Mouse (Mus musculus) gastrocnemius, adult 18-20 months (tissue): ENCODE results near the gene Tcaf1. TPM values are rescaled to one million over a fixed set of nuclear protein-coding genes. Genes with fewer than 3 reads are reported as not detected.

ENCODE experiments used
- total RNA-seq, 2 experiments: library from RNA; stranded (reverse); gene quantifications; 2 replicates each; pipeline ENCODE4 v1.2.3; 2021

Tcaf1 gene
- total RNA-seq, 2 experiments from 2014 or later, result 4.7 to 4.9 TPM

Other genes with a start within 250 kb of the Tcaf1 start
- gene Olfr458, start 244.9 kb downstream of the Tcaf1 start, total RNA-seq, result not detected
- gene Olfr457, start 233.8 kb downstream of the Tcaf1 start, total RNA-seq, result not detected
- not detected for gene Olfr456, start 222.9 kb downstream of the Tcaf1 start, total RNA-seq
- not detected for gene Olfr455, start 162.5 kb downstream of the Tcaf1 start, total RNA-seq
- gene Tcaf3, start 112.4 kb downstream of the Tcaf1 start, total RNA-seq, result not detected
- 1 to 10 TPM; 1.7 to 2.0 TPM for gene Tcaf2, start 64.8 kb downstream of the Tcaf1 start, total RNA-seq
- gene Olfr453, start 29.3 kb upstream of the Tcaf1 start, total RNA-seq, result not detected
- not detected for gene Olfr38, start 46.3 kb upstream of the Tcaf1 start, total RNA-seq
- not detected for gene Olfr452, start 75.0 kb upstream of the Tcaf1 start, total RNA-seq
- not detected for gene Olfr450, start 101.9 kb upstream of the Tcaf1 start, total RNA-seq
- not detected for gene Olfr449, start 124.3 kb upstream of the Tcaf1 start, total RNA-seq
- not detected for gene Olfr448, start 180.4 kb upstream of the Tcaf1 start, total RNA-seq
- gene Olfr447, start 198.8 kb upstream of the Tcaf1 start, total RNA-seq, result not detected
- not detected for gene Olfr446, start 211.3 kb upstream of the Tcaf1 start, total RNA-seq
- gene Olfr444, start 239.0 kb upstream of the Tcaf1 start, total RNA-seq, result not detected